Mouse (Mus musculus) cerebellum, adult 2 months (tissue): Measurements from ENCODE around the gene Pla2g4e.
A peak's percentile ranks its signal among the peaks of the same experiment; 100 is the strongest.

Experiments
- CTCF ChIP-seq: fragments of 200-500 bp; IDR thresholded peaks from 2 replicates; pipeline ENCODE4 v1.5.1; 2011; ENCODE audit warnings: low read depth, mild to moderate bottlenecking, control low read depth, low read length, moderate library complexity, borderline replicate concordance; ENCODE audit not compliant: insufficient read depth
- POLR2A ChIP-seq: fragments of 200-500 bp; IDR thresholded peaks from 2 replicates; pipeline ENCODE4 v1.6.1; 2011; ENCODE audit warnings: low read length, control low read depth, borderline replicate concordance; ENCODE audit not compliant: insufficient read depth

DNA sequence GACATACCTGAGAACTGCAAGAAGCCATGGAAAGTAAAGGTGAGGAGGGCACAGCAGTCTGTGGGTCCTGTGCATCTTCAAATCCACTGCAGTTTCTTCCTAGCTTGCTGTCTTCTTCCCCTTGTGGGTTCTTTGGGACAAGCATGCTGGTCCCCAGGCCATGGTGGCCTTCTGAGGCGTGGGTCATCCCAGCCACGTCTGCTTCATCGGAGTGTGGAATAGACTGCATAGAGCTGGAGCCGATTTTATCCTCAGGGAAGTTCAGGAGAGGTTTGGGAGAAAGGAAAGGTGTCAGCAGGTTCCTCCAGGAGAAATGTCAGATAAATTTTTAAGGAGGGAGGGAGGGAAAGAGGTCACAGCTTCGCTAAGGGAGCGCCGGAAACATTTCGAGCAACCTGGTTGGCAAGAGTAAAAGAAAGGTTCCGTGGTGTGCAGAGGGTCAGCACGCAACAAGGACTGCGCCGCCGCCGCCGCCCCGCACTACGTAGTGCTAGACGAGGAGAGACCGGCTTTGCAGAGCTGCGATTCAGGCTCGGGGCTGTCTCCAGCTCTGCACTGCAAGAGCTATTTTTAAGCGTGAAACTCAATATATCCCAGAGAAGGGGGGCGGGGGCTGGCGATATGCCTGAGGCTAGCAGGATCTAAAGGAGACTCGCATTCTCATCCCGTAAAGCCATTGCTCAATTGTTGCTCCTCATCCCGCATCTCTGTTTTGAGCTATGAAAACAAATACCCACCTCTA lies at the start of gene Pla2g4e:
- no peak for TF ChIP-seq CTCF
- TF ChIP-seq POLR2A: peak; percentile 40; the same call in 1 of the 2 replicates
